Mouse (Mus musculus) liver, embryonic 15.5 days (tissue): ENCODE data around the gene Pde1c. TPM values are rescaled to one million over a fixed set of nuclear protein-coding genes. Genes with fewer than 3 reads are reported as not detected.

Source experiments
- ATAC-seq: fragments of 200-750 bp; cut with Nextera tagmentation; 2 replicates; pipeline ENCODE4 v1.8.0; 2017; ENCODE audit warnings: moderate number of reproducible peaks, mild to moderate bottlenecking, moderate library complexity; ENCODE audit not compliant: insufficient read depth
- H3K27ac ChIP-seq: fragments of 300-500 bp; sonication (generic); replicated peaks from 2 replicates; pipeline ENCODE4 v1.5.1; 2015; ENCODE audit warnings: mild to moderate bottlenecking, inconsistent platforms
- H3K27me3 ChIP-seq: fragments of 300-500 bp; sonication (generic); 2 replicates; pipeline ENCODE4 v1.6.1; 2015; ENCODE audit warnings: mild to moderate bottlenecking, inconsistent platforms
- H3K36me3 ChIP-seq: fragments of 300-500 bp; sonication (generic); replicated peaks from 2 replicates; pipeline ENCODE4 v1.6.1; 2015; ENCODE audit warnings: moderate library complexity, mild to moderate bottlenecking, inconsistent platforms
- H3K4me1 ChIP-seq: fragments of 300-500 bp; sonication (generic); replicated peaks from 2 replicates; pipeline ENCODE4 v1.6.1; 2015; ENCODE audit warnings: inconsistent platforms
- H3K4me2 ChIP-seq: fragments of 300-500 bp; sonication (generic); 2 replicates; pipeline ENCODE4 v1.6.1; 2015; ENCODE audit warnings: moderate library complexity, mild to moderate bottlenecking, inconsistent platforms
- H3K4me3 ChIP-seq: fragments of 300-500 bp; sonication (generic); replicated peaks from 2 replicates; pipeline ENCODE4 v1.5.1; 2015; ENCODE audit warnings: mild to moderate bottlenecking, inconsistent platforms
- H3K9ac ChIP-seq: fragments of 300-500 bp; sonication (generic); 2 replicates; pipeline ENCODE4 v1.6.1; 2015; ENCODE audit warnings: moderate library complexity, mild to moderate bottlenecking, inconsistent platforms
- H3K9me3 ChIP-seq: fragments of 300-500 bp; sonication (generic); replicated peaks from 2 replicates; pipeline ENCODE4 v1.6.1; 2016; ENCODE audit warnings: inconsistent platforms
- WGBS: fragments of 180-500 bp; shearing (Covaris S2); methylation state at CpG from one replicate; pipeline ENCODE4 v1.1.7; 2015; ENCODE audit warnings: mixed read lengths; ENCODE audit not compliant: insufficient replicate concordance; 5-methylcytosine and 5-hydroxymethylcytosine counted together
- polyA plus RNA-seq: library from polyadenylated mRNA; unstranded; fragments of >200 nt; fragmentation: Nextera tagmentation; extraction: Ambion mirVana; gene quantifications from 2 replicates; pipeline ENCODE4 v1.2.1, GENCODE M21; 2015

Pde1c gene
- polyA plus RNA-seq, 1 experiment from 2014 or later = 0.76 TPM

- no peak overlapping the region for H3K4me3 ChIP-seq
- H3K27me3 ChIP-seq = peaks cover 29% of the 10 kb centered on the region
- H3K27ac ChIP-seq = no peak overlapping the region
- no peaks in the 10 kb centered on the region for H3K9me3 ChIP-seq
- WGBS = 14% methylated on average over 5 of the region's 5 CpGs
- ATAC-seq = no peak
- no peaks in the 10 kb centered on the region for H3K4me1 ChIP-seq
- H3K4me2 ChIP-seq = no peak overlapping the region
- no peaks in the 10 kb centered on the region for H3K36me3 ChIP-seq
- H3K9ac ChIP-seq = no peak overlapping the region
Measured at GRCm38 (mm10) chr6:56362650-56363049, 206.3 kb downstream of the Pde1c start.

- Histone ChIP-seq H3K27me3 (peaks cover 29% of the 10 kb centered on the region), H3K4me3 (no peak overlapping the region), H3K4me2 (no peak overlapping the region; the same call in 1 of the 2 replicates), H3K36me3 (no peaks in the 10 kb centered on the region), H3K9me3 (no peaks in the 10 kb centered on the region), H3K27ac (no peak overlapping the region), H3K9ac (no peak overlapping the region), H3K4me1 (no peaks in the 10 kb centered on the region)
- ATAC-seq = no peak
- WGBS = 2% methylated on average over 10 of the region's 10 CpGs
Measured at GRCm38 (mm10) chr6:56362128-56362545, 206.8 kb downstream of the Pde1c start.

GRCm38 (mm10) chr6:56361348-56362127 is 207.4 kb downstream of the Pde1c start:
- Histone ChIP-seq H3K9ac (no peak overlapping the region), H3K27ac (no peak overlapping the region), H3K4me3 (no peak overlapping the region), H3K4me1 (no peaks in the 10 kb centered on the region), H3K9me3 (no peaks in the 10 kb centered on the region), H3K36me3 (no peaks in the 10 kb centered on the region), H3K27me3 (peaks cover 29% of the 10 kb centered on the region), H3K4me2 (no peak overlapping the region)
- WGBS = 5% methylated on average over 19 of the region's 19 CpGs
- ATAC-seq = no peak

DNA sequence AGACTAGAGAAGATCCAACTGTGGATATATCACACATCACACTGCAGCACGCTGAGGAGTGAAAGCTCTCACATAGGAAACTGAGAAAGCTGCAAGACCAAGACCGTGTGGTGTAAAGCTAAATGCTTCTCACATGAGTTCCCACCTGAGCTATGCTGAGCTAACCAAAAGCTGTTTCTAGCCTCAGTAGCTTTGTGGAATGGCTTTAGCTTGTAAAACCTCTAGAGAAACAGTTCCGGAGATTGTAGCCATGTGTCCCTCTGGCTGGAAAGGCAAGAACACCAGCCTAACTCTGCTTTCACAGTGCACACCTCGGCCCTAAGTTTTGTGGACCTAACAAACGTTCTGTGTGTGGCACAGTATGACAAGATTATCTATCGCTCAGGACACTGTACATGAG is 208.8 kb downstream of the Pde1c start:
- no peak for ATAC-seq
- H3K4me2 ChIP-seq = no peak overlapping the region
- H3K9ac ChIP-seq = no peak overlapping the region
- 36% methylated on average over 6 of the region's 6 CpGs for WGBS
- H3K36me3 ChIP-seq = no peaks in the 10 kb centered on the region
- no peak overlapping the region for H3K27ac ChIP-seq
- no peaks in the 10 kb centered on the region for H3K9me3 ChIP-seq
- H3K4me3 ChIP-seq = no peak overlapping the region
- no peaks in the 10 kb centered on the region for H3K4me1 ChIP-seq
- H3K27me3 ChIP-seq = peaks cover 29% of the 10 kb centered on the region

DNA sequence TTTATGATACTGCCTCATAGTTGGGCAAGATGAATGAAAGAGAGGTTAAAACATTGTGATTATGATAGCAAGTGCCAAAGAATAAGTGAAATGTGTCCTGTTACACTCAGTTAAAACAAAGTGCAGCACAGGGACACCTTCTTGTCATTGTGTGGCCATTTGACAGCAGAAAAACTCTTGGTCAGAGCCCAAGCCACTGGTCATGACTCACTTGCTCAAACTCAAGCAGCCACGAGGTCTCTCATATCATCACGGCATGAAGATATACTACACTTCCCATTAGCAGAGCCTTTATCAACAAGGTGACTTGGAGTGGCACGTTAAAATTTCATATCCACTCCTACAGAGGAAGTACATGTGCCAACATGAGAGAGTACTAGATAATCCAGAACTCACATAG is 209.8 kb downstream of the Pde1c start:
- no peak overlapping the region for H3K4me2 ChIP-seq
- no peak overlapping the region for H3K9ac ChIP-seq
- no peaks in the 10 kb centered on the region for H3K36me3 ChIP-seq
- WGBS = 43% methylated on average over 3 of the region's 3 CpGs
- no peaks in the 10 kb centered on the region for H3K4me1 ChIP-seq
- ATAC-seq = no peak
- no peak overlapping the region for H3K27ac ChIP-seq
- H3K9me3 ChIP-seq = no peaks in the 10 kb centered on the region
- no peak overlapping the region for H3K4me3 ChIP-seq
- peaks cover 29% of the 10 kb centered on the region for H3K27me3 ChIP-seq

- Histone ChIP-seq H3K4me3 (no peak overlapping the region), H3K4me2 (no peak overlapping the region), H3K4me1 (no peaks in the 10 kb centered on the region), H3K27me3 (no peaks in the 10 kb centered on the region), H3K9me3 (no peaks in the 10 kb centered on the region), H3K9ac (no peak overlapping the region), H3K36me3 (no peaks in the 10 kb centered on the region), H3K27ac (no peak overlapping the region)
- 49% methylated on average over 3 of the region's 3 CpGs for WGBS
- no peak for ATAC-seq
Measured at GRCm38 (mm10) chr6:56347207-56347606, 221.7 kb downstream of the Pde1c start.

- WGBS = 28% methylated on average over 4 of the region's 4 CpGs
- no peaks in the 10 kb centered on the region for H3K27me3 ChIP-seq
- no peaks in the 10 kb centered on the region for H3K36me3 ChIP-seq
- no peaks in the 10 kb centered on the region for H3K4me1 ChIP-seq
- H3K4me3 ChIP-seq = no peak overlapping the region
- no peak for ATAC-seq
- no peak overlapping the region for H3K27ac ChIP-seq
- no peak overlapping the region for H3K9ac ChIP-seq
- no peak overlapping the region for H3K4me2 ChIP-seq
- no peaks in the 10 kb centered on the region for H3K9me3 ChIP-seq
Measured at GRCm38 (mm10) chr6:56345082-56345481, 223.8 kb downstream of the Pde1c start.

DNA sequence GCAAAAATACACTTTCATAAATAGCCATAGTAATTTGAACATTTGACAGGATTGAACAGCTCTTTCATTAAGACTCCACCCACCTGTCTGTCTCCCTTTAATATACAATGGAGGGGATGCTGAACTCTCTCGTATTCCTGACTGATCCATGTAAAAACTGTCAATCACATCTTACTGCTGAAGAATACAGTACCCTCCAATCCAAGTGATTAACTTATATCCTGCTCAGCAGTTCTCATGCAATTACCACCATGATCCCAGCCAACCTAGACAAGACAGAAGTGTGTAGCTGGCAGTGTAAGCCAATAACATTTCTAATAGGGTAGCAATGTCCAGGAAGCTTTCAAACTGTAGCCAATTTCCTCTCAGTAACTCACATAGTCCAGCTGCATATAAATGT is 226.9 kb downstream of the Pde1c start:
- Histone ChIP-seq H3K36me3 (no peaks in the 10 kb centered on the region), H3K4me2 (no peak overlapping the region), H3K4me3 (no peak overlapping the region), H3K9me3 (no peaks in the 10 kb centered on the region), H3K9ac (no peak overlapping the region), H3K27ac (no peak overlapping the region), H3K27me3 (no peaks in the 10 kb centered on the region), H3K4me1 (no peaks in the 10 kb centered on the region)
- ATAC-seq = no peak
- WGBS = 59% methylated on average over 1 of the region's 1 CpGs

DNA sequence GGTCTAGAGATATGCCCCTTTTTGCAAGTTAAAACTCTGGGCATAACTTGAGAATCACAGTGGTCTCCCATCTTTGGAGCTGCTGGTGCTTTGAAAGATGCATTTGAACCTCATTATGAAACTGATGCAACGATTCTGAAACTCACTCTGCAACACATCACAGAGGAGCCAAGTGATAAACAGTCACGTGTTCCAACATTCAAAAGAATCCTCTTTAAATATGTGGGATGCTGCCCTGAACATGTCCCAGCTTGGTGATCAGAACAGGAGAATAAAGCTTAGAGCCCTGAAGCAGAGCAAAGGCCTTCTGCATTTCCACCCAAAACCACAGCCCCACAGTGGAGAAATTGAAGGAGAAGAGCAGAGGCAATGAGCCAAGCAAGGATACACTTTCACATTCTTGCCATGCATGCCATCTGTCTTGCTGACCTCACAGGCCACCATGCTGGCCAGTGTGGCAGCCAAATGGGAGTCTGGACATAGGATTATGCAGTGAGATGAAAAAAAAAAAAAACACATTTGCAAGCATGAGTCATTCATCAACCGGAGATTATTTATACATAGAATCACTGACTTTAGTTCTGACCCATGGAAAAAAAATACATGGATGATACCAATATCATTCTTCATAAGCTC is 233.0 kb downstream of the Pde1c start:
- WGBS = 59% methylated on average over 3 of the region's 3 CpGs
- Histone ChIP-seq H3K9ac (no peak overlapping the region), H3K36me3 (no peaks in the 10 kb centered on the region), H3K4me2 (no peak overlapping the region), H3K4me1 (no peaks in the 10 kb centered on the region), H3K27ac (no peak overlapping the region), H3K4me3 (no peak overlapping the region), H3K27me3 (no peaks in the 10 kb centered on the region), H3K9me3 (no peaks in the 10 kb centered on the region)
- ATAC-seq = no peak

GRCm38 (mm10) chr6:56332149-56332548 is 236.8 kb downstream of the Pde1c start:
- no peaks in the 10 kb centered on the region for H3K4me1 ChIP-seq
- no peaks in the 10 kb centered on the region for H3K9me3 ChIP-seq
- no peaks in the 10 kb centered on the region for H3K27me3 ChIP-seq
- H3K36me3 ChIP-seq = no peaks in the 10 kb centered on the region
- no peak overlapping the region for H3K4me3 ChIP-seq
- 64% methylated on average over 4 of the region's 4 CpGs for WGBS
- no peak for ATAC-seq
- no peak overlapping the region for H3K9ac ChIP-seq
- H3K27ac ChIP-seq = no peak overlapping the region
- no peak overlapping the region for H3K4me2 ChIP-seq

GRCm38 (mm10) chr6:56331432-56331831 is 237.5 kb downstream of the Pde1c start:
- 70% methylated on average over 6 of the region's 6 CpGs for WGBS
- H3K4me2 ChIP-seq = no peak overlapping the region
- H3K36me3 ChIP-seq = no peaks in the 10 kb centered on the region
- ATAC-seq = no peak
- no peaks in the 10 kb centered on the region for H3K27me3 ChIP-seq
- no peaks in the 10 kb centered on the region for H3K9me3 ChIP-seq
- H3K4me3 ChIP-seq = no peak overlapping the region
- H3K9ac ChIP-seq = no peak overlapping the region
- no peaks in the 10 kb centered on the region for H3K4me1 ChIP-seq
- no peak overlapping the region for H3K27ac ChIP-seq
